Mouse (Mus musculus) thymus, postnatal 10 days (tissue): Measurements from ENCODE around the gene Nrros.
"Not testable (repeated sequence)": the region's sequence is repeated elsewhere in the genome, so short reads cannot be mapped to it uniquely, and the experiment has no call there.

Experiments
- DNase-seq, 2 experiments: peaks; one replicate each; pipeline ENCODE4 v3.0.0; 2021; ENCODE audit warnings: low spot score in 2 of 2

The Nrros gene

GRCm38 (mm10) chr16:32114968-32115695 lies 50.3 kb downstream of the Nrros start:
- DNase-seq: peak; percentile 78 to 93

GRCm38 (mm10) chr16:32114406-32114805 lies 51.0 kb downstream of the Nrros start:
- no peak for DNase-seq

- peak in 1 of 2 experiments; percentile 50 for DNase-seq
These were observed 51.7 kb downstream of the Nrros start for GRCm38 (mm10) chr16:32113541-32114218.

- DNase-seq: peak in 1 of 2 experiments; percentile 42
These were observed 54.3 kb downstream of the Nrros start for GRCm38 (mm10) chr16:32110951-32111699.

GRCm38 (mm10) chr16:32108578-32108977 lies 56.8 kb downstream of the Nrros start:
- no peak for DNase-seq

- DNase-seq: peak; percentile 63 to 71
These were observed 57.2 kb downstream of the Nrros start for GRCm38 (mm10) chr16:32108170-32108569.

GRCm38 (mm10) chr16:32107342-32108045 lies 57.9 kb downstream of the Nrros start:
- peak; percentile 67 to 69 for DNase-seq

GRCm38 (mm10) chr16:32105698-32106097 lies 59.7 kb downstream of the Nrros start:
- DNase-seq: no peak

- no peak for DNase-seq
These were observed 63.1 kb downstream of the Nrros start for GRCm38 (mm10) chr16:32102295-32102694.

- peak; percentile 83 to 87 for DNase-seq
These were observed 65.7 kb downstream of the Nrros start, which contains the start of the genes Pigx and Cep19 for GRCm38 (mm10) chr16:32099638-32100150. TSS of gene Pigx (minus strand) at chr16:32099740. TSS of gene Cep19 (plus strand) at chr16:32099800.

- DNase-seq: peak; percentile 43 to 48
These were observed 66.3 kb downstream of the Nrros start for GRCm38 (mm10) chr16:32098897-32099637.

- DNase-seq: not testable (repeated sequence)
These were observed 67.6 kb downstream of the Nrros start for GRCm38 (mm10) chr16:32097757-32098156.
